Comparison of ENCODE assay signal across 19 mouse cellular contexts in genomic region chr4:123164157-123164556, GRCm38 (mm10). TPM values are rescaled to one million over a fixed set of nuclear protein-coding genes. Genes with fewer than 3 reads are reported as not detected.
DNase-seq lines count a peak whose midpoint lies in the region; ATAC-seq and TF ChIP-seq lines count a peak whose summit lies in the region.
"Had no signal": no experiment of that assay in that cellular context is flagged by ENCODE, and none has a peak within 500 bp of the region (broad histone marks: within the 10 kb centered on the region; RNA-seq: fewer than 3 reads in every experiment).

No protein-coding gene starts in this region.

- H3K27ac ChIP-seq in heart, embryonic 14.5 days (replicated peaks in 1 of 2; ENCODE audit: control insufficient read depth in 1 of 2, insufficient read depth in 1 of 2, low read depth in 2 of 2, low read length in 2 of 2): no peak overlapping the region
- no peak overlapping the region for H3K27ac ChIP-seq in heart, embryonic 10.5 days
- H3K27ac ChIP-seq: embryonic facial prominence, embryonic 12.5 days; limb, embryonic 12.5 days; liver, embryonic 14.5 days had no signal

- peaks cover 6% of the 10 kb centered on the region for H3K9me3 ChIP-seq in heart, embryonic 14.5 days (ENCODE audit: control insufficient read depth, low read length)
- 0 out of 2 replicates have a peak, but pooled peaks cover 1% of the 10 kb centered on the region for H3K9me3 ChIP-seq in heart, embryonic 10.5 days
- H3K9me3 ChIP-seq: embryonic facial prominence, embryonic 12.5 days had no signal

- H3ac ChIP-seq in myocyte (ENCODE audit: control insufficient read depth, insufficient read length): no peak overlapping the region

- peaks cover 9% of the 10 kb centered on the region; the same call in 1 of the 2 replicates for H3K27me3 ChIP-seq in heart, embryonic 14.5 days (ENCODE audit: control insufficient read depth, insufficient read depth, low read length)
- H3K27me3 ChIP-seq in heart, embryonic 10.5 days (ENCODE audit: insufficient read depth, poor library complexity, severe bottlenecking): peaks cover 37% of the 10 kb centered on the region
- H3K27me3 ChIP-seq in myocyte (ENCODE audit: control insufficient read depth, insufficient read depth, insufficient read length): peaks cover 25% of the 10 kb centered on the region

- H3K4me2 ChIP-seq in heart, embryonic 14.5 days (ENCODE audit: low read length): peak overlapping the region; percentile 47
- H3K4me2 ChIP-seq in myocyte (ENCODE audit: low read depth): peak overlapping the region; percentile 26
- H3K4me2 ChIP-seq: embryonic facial prominence, embryonic 12.5 days; limb, embryonic 12.5 days had no signal

- 25% methylated on average over 15 of the region's 15 CpGs for WGBS in heart, embryonic 14.5 days
- WGBS in heart, embryonic 10.5 days: 51% methylated on average over 15 of the region's 15 CpGs

- H3K9ac ChIP-seq in heart, embryonic 14.5 days (ENCODE audit: low read length): no peak overlapping the region
- H3K9ac ChIP-seq: embryonic facial prominence, embryonic 12.5 days; limb, embryonic 12.5 days; liver, embryonic 14.5 days had no signal

- intact Hi-C loops in left cerebral cortex, postnatal 10 days (cut with DNase I): no loop called here

- no peak overlapping the region for H3K4me3 ChIP-seq in heart, embryonic 14.5 days (ENCODE audit: control insufficient read depth in 1 of 2, insufficient read depth in 1 of 2, low read depth in 1 of 2, low read length in 2 of 2)
- H3K4me3 ChIP-seq in heart, embryonic 10.5 days: no peak overlapping the region
- no peak overlapping the region for H3K4me3 ChIP-seq in myocyte
- H3K4me3 ChIP-seq: embryonic facial prominence, embryonic 12.5 days; limb, embryonic 12.5 days; megakaryocyte, embryonic 14.5 days had no signal

- no peaks in the 10 kb centered on the region for H3K36me3 ChIP-seq in heart, embryonic 14.5 days (ENCODE audit: control insufficient read depth, insufficient read depth, low read length)
- H3K36me3 ChIP-seq in heart, embryonic 10.5 days: no peaks in the 10 kb centered on the region
- H3K36me3 ChIP-seq in myocyte (ENCODE audit: control insufficient read depth, insufficient read depth): no peaks in the 10 kb centered on the region
- H3K36me3 ChIP-seq: embryonic facial prominence, embryonic 12.5 days; limb, embryonic 12.5 days had no signal

- no peak for TF ChIP-seq POLR2A in myocyte (IDR thresholded peaks at IDR 0.05; ENCODE audit: insufficient read length, low read depth)

- ATAC-seq in heart, embryonic 14.5 days (ENCODE audit: insufficient number of reproducible peaks, insufficient read depth, low FRiP score, low read depth): no peak
- ATAC-seq: hindbrain, embryonic 16.5 days; lung, postnatal 0 days; midbrain, embryonic 16.5 days had no signal

- no peaks in the 10 kb centered on the region for H3K79me2 ChIP-seq in myocyte (ENCODE audit: control insufficient read depth, insufficient read depth)

- H3K4me1 ChIP-seq in heart, embryonic 14.5 days (ENCODE audit: control insufficient read depth in 2 of 2, insufficient read depth in 2 of 2, low read length in 2 of 2): peaks cover 10 to 22% of the 10 kb centered on the region in 2 experiments
- peaks cover 13% of the 10 kb centered on the region for H3K4me1 ChIP-seq in heart, embryonic 10.5 days
- H3K4me1 ChIP-seq: embryonic facial prominence, embryonic 12.5 days had no signal

- peak; percentile 28 for DNase-seq in adrenal gland, adult 2 months
- no peak for DNase-seq in adrenal gland, adult 8-10 months
- DNase-seq in heart, embryonic 10.5 days (ENCODE audit: low spot score): no peak
- DNase-seq in left cerebral cortex, adult 18-20 months (ENCODE audit: low spot score in 2 of 2): peak; percentile 50 to 67
- no peak for DNase-seq in left cerebral cortex, postnatal 10 days (ENCODE audit: extremely low spot score in 1 of 2, low spot score in 2 of 2)
- no peak for DNase-seq in urinary bladder, postnatal 4 days (ENCODE audit: low spot score in 2 of 2)
- DNase-seq: cerebellum, adult 11 months; kidney, adult 11 months; kidney, postnatal 14 days had no signal

TF ChIP-seq in myocyte, 11 proteins besides CTCF, POLR2A, EP300 and RAD21:
- TF ChIP-seq E2F4 (IDR thresholded peaks at IDR 0.05; ENCODE audit: insufficient read depth): no peak
- peak in 1 of 3 experiments; percentile 39 for TF ChIP-seq MYOG (IDR thresholded peaks at IDR 0.05; ENCODE audit: control insufficient read depth in 1 of 3, insufficient read depth in 1 of 3, insufficient read length in 2 of 3, low read depth in 2 of 3)
- peak in 2 of 3 experiments; percentile 34 to 71 for TF ChIP-seq MYOD1 (IDR thresholded peaks at IDR 0.05; ENCODE audit: control insufficient read depth in 1 of 3, insufficient read length in 2 of 3, low read depth in 2 of 3)
- no peak for TF ChIP-seq TCF3 (IDR thresholded peaks at IDR 0.05; ENCODE audit: insufficient read length, low read depth)

RNA-seq across cellular contexts. Expression of gene Hpcal4, which starts 18.9 kb away (rescaled TPM):
- 1 to 10 TPM; 3.1 to 5.4 TPM for total RNA-seq in adrenal gland, adult 2 months (2021)
- 3.1 and 4.9 TPM in 2 replicates for polyA plus RNA-seq in adrenal gland, adult 2 months (2012; rRNA removed)
- total RNA-seq in adrenal gland, adult 8-10 months (2022): 1 to 10 TPM; 5.0 to 9.1 (median 7.2) TPM
- polyA plus RNA-seq in heart, embryonic 14.5 days (2014; fragmentation: Nextera tagmentation; extraction: Ambion mirVana): 1.0 and 1.1 TPM in 2 replicates
- 0.41 and 1.3 TPM in 2 replicates for polyA plus RNA-seq in heart, embryonic 10.5 days (2016; fragmentation: Nextera tagmentation; extraction: Ambion mirVana)
- total RNA-seq in left cerebral cortex, adult 18-20 months (2021): 100 to 1,000 TPM; 525 to 560 TPM
- total RNA-seq in left cerebral cortex, postnatal 10 days (2021): 100 to 1,000 TPM; 234 to 238 TPM
- not detected for polyA plus RNA-seq in myocyte (2012; fragmentation: generic; extraction: Trizol)
- polyA plus RNA-seq: liver, embryonic 14.5 days had no signal

RNA-seq across cellular contexts. Expression of gene Ppie, which starts 24.4 kb away (rescaled TPM):
- total RNA-seq in adrenal gland, adult 2 months (2021): 10 to 100 TPM; 42.4 to 59.1 TPM
- polyA plus RNA-seq in adrenal gland, adult 2 months (2012; rRNA removed): 9.1 and 10.5 TPM in 2 replicates
- total RNA-seq in adrenal gland, adult 8-10 months (2022): 10 to 100 TPM; 55.8 to 65.6 (median 58.6) TPM
- 51.7 and 54.8 TPM in 2 replicates for polyA plus RNA-seq in heart, embryonic 14.5 days (2014; fragmentation: Nextera tagmentation; extraction: Ambion mirVana)
- polyA plus RNA-seq in heart, embryonic 10.5 days (2016; fragmentation: Nextera tagmentation; extraction: Ambion mirVana): 72.4 and 100 TPM in 2 replicates
- total RNA-seq in left cerebral cortex, adult 18-20 months (2021): 10 to 100 TPM; 22.0 to 23.4 TPM
- total RNA-seq in left cerebral cortex, postnatal 10 days (2021): 10 to 100 TPM; 18.8 to 22.7 TPM
- 65.0 TPM for polyA plus RNA-seq in myocyte (2012; fragmentation: generic; extraction: Trizol)

RNA-seq across cellular contexts. Expression of gene Nt5c1a, which starts 37.1 kb away (rescaled TPM):
- total RNA-seq in adrenal gland, adult 2 months (2021): 10 to 100 TPM; 38.8 to 82.5 TPM
- polyA plus RNA-seq in adrenal gland, adult 2 months (2012; rRNA removed): 21.3 and 23.3 TPM in 2 replicates
- total RNA-seq in adrenal gland, adult 8-10 months (2022): 100 to 1,000 TPM in 2 of 4 experiments, 10 to 100 TPM in 2; 65.4 to 137 (median 88.0) TPM
- 1.7 and 2.1 TPM in 2 replicates for polyA plus RNA-seq in heart, embryonic 14.5 days (2014; fragmentation: Nextera tagmentation; extraction: Ambion mirVana)
- 0.31 and 0.46 TPM in 2 replicates for polyA plus RNA-seq in heart, embryonic 10.5 days (2016; fragmentation: Nextera tagmentation; extraction: Ambion mirVana)
- 10 to 100 TPM; 10.5 to 13.4 TPM for total RNA-seq in left cerebral cortex, adult 18-20 months (2021)
- 1 to 10 TPM; 8.2 to 8.6 TPM for total RNA-seq in left cerebral cortex, postnatal 10 days (2021)
- polyA plus RNA-seq in myocyte (2012; fragmentation: generic; extraction: Trizol): not detected
- polyA plus RNA-seq: embryonic facial prominence, embryonic 12.5 days; limb, embryonic 12.5 days; liver, embryonic 14.5 days; neural tube, embryonic 11.5 days had no signal

RNA-seq across cellular contexts. Expression of gene Oxct2b, which starts 48.1 kb away (rescaled TPM):
- total RNA-seq in adrenal gland, adult 2 months (2021): not detected
- polyA plus RNA-seq in adrenal gland, adult 2 months (2012; rRNA removed): not detected in 2 replicates
- total RNA-seq in adrenal gland, adult 8-10 months (2022): under 1 TPM in 1 of 4 experiments, not detected in 3; 0.18 TPM
- polyA plus RNA-seq in heart, embryonic 14.5 days (2014; fragmentation: Nextera tagmentation; extraction: Ambion mirVana): not detected in 2 replicates
- polyA plus RNA-seq in heart, embryonic 10.5 days (2016; fragmentation: Nextera tagmentation; extraction: Ambion mirVana): 0.11 TPM in 1 of 2 replicates, not detected in the other
- not detected for total RNA-seq in left cerebral cortex, adult 18-20 months (2021)
- total RNA-seq in left cerebral cortex, postnatal 10 days (2021): under 1 TPM in 1 of 2 experiments, not detected in 1; 0.53 TPM
- not detected for polyA plus RNA-seq in myocyte (2012; fragmentation: generic; extraction: Trizol)
- polyA plus RNA-seq: limb, embryonic 12.5 days; liver, embryonic 14.5 days; lung, postnatal 0 days had no signal

RNA-seq across cellular contexts. Expression of gene Bmp8b, which starts 59.2 kb away (rescaled TPM):
- total RNA-seq in adrenal gland, adult 2 months (2021): not detected
- 0.03 and 0.17 TPM in 2 replicates for polyA plus RNA-seq in adrenal gland, adult 2 months (2012; rRNA removed)
- total RNA-seq in adrenal gland, adult 8-10 months (2022): under 1 TPM; 0.12 to 0.70 (median 0.30) TPM
- polyA plus RNA-seq in heart, embryonic 14.5 days (2014; fragmentation: Nextera tagmentation; extraction: Ambion mirVana): 0.22 and 0.23 TPM in 2 replicates
- 0.18 and 0.84 TPM in 2 replicates for polyA plus RNA-seq in heart, embryonic 10.5 days (2016; fragmentation: Nextera tagmentation; extraction: Ambion mirVana)
- under 1 TPM in 1 of 2 experiments, not detected in 1; 0.23 TPM for total RNA-seq in left cerebral cortex, adult 18-20 months (2021)
- under 1 TPM; 0.26 to 0.54 TPM for total RNA-seq in left cerebral cortex, postnatal 10 days (2021)
- 0.02 TPM for polyA plus RNA-seq in myocyte (2012; fragmentation: generic; extraction: Trizol)

Comparison
In these comparisons a context has a peak if more than half of its experiments do, and no peak if none do; other contexts are left out.
1. DNase-seq: peak in adrenal gland, adult 2 months (single experiment) and left cerebral cortex, adult 18-20 months (2 of 2); none in adrenal gland, adult 8-10 months (single experiment), heart, embryonic 10.5 days (single experiment), left cerebral cortex, postnatal 10 days (0 of 2) and urinary bladder, postnatal 4 days (0 of 2).
2. RNA of gene Hpcal4, which starts 18.9 kb away (total RNA-seq): 525 to 560 TPM in left cerebral cortex, adult 18-20 months and 234 to 238 TPM in left cerebral cortex, postnatal 10 days; 5.0 to 9.1 TPM in adrenal gland, adult 8-10 months and 3.1 to 5.4 TPM in adrenal gland, adult 2 months; every median in the first group is over 10 times any median in the second.